Mouse (Mus musculus) thymus, adult 2 months (tissue): ENCODE results near the gene Ddrgk1.

ENCODE experiments used
- CTCF ChIP-seq: fragments of 200-500 bp; IDR thresholded peaks from 2 replicates; pipeline ENCODE4 v1.5.1; 2012; ENCODE audit warnings: mild to moderate bottlenecking, control low read depth, low read length, moderate library complexity, borderline replicate concordance; ENCODE audit not compliant: control insufficient read depth, poor library complexity, insufficient read depth; ENCODE audit errors: extremely low read depth
- POLR2A ChIP-seq: fragments of 200-500 bp; IDR thresholded peaks from 2 replicates; pipeline ENCODE4 v1.6.1; 2012; ENCODE audit warnings: mild to moderate bottlenecking, low read length, control low read depth, moderate library complexity; ENCODE audit not compliant: control insufficient read depth, poor library complexity, insufficient read depth; ENCODE audit errors: extremely low read depth

DNA sequence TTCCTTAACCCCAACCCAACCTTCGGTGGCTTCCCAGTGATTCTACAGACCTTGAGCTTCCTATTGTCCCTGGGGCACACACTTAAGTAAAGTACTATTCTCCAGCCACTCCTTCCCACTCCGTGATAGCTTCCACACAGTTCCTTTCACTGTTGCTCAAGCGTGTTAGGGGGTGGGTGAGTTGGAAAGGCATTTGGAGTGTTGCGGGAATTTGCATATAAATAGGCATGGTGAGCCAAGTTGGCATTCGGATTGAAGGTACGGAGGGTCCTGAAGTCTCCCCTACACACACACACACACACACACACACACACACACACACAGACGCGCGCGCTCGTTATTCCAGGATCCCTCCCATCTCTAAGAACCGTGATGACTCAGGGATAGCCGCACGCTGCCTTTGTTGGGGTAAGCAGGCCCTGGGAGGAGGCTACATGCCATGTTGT, 33.4 kb upstream of the Ddrgk1 start:
- no peak for TF ChIP-seq POLR2A
- no peak for TF ChIP-seq CTCF
